In the genomic region with DNA sequence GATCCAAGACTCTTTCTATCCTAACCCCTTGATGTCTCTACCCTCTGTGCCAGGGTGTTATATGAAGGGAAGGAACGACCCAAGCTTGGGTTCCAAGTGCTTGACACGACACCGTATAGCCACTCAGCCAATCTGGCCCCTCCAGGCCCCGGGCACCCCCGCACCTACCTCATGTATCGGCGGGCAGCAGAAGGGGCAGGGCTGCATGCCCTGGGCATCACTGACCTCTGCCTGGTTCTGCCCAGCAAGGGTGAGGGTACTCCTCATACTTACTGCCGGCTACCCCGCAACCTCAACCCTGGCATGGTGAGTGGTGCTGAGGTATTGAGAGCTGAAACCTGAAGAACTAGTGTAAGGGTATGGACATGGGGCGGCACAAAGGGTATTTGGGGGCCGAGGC, we compare ENCODE assay signal across 1 mouse cellular context.
TF ChIP-seq lines count a peak whose summit lies in the region.

No protein-coding gene starts in this region.

TF ChIP-seq in CH12.LX, 34 proteins besides CTCF, POLR2A, EP300 and RAD21:
- TF ChIP-seq MAFK (IDR thresholded peaks at IDR 0.05; ENCODE audit: insufficient replicate concordance, low read length) (no peak), USF2 (conservative IDR thresholded peaks at IDR 0.05; ENCODE audit: low read depth, low read length) (no peak), JUND (conservative IDR thresholded peaks at IDR 0.05; ENCODE audit: low read depth, low read length) (no peak), ZC3H11A (IDR thresholded peaks at IDR 0.05; ENCODE audit: low read depth, low read length) (no peak), ZMIZ1 (IDR thresholded peaks at IDR 0.05; ENCODE audit: low read depth, low read length) (no peak), SIN3A (IDR thresholded peaks at IDR 0.05; ENCODE audit: low read length) (no peak), ZKSCAN1 (IDR thresholded peaks at IDR 0.05; ENCODE audit: borderline replicate concordance, low read depth, low read length) (no peak), JUN (IDR thresholded peaks at IDR 0.05; ENCODE audit: insufficient read depth, low read depth, low read length) (no peak), HCFC1 (IDR thresholded peaks at IDR 0.05; ENCODE audit: low read depth, low read length) (no peak), MAX (IDR thresholded peaks at IDR 0.05; ENCODE audit: low read length) (no peak), NELFE (IDR thresholded peaks at IDR 0.05; ENCODE audit: low read depth, low read length) (no peak), CHD1 (IDR thresholded peaks at IDR 0.05; ENCODE audit: low read depth, low read length) (no peak), UBTF (IDR thresholded peaks at IDR 0.05; ENCODE audit: low read depth, low read length) (no peak), TCF12 (IDR thresholded peaks at IDR 0.05; ENCODE audit: low read depth, low read length) (no peak), POLR2AphosphoS2 (IDR thresholded peaks at IDR 0.05; ENCODE audit: low read depth, low read length) (no peak)
TF ChIP-seq in CH12.LX: peak in this region for 0.
